Mouse (Mus musculus) MEL (cell line): ENCODE data around the gene Erh. TPM values are rescaled to one million over a fixed set of nuclear protein-coding genes. Genes with fewer than 3 reads are reported as not detected.

Source experiments
- DNase-seq: peaks from one replicate; pipeline ENCODE4 v3.0.0; 2011; ENCODE audit warnings: low read depth, low spot score
- H3K27ac ChIP-seq: 2 replicates; pipeline ENCODE4 v1.5.1; 2012; ENCODE audit warnings: low read depth, mild to moderate bottlenecking, control low read depth, low read length, moderate library complexity; ENCODE audit not compliant: control insufficient read depth
- H3K27me3 ChIP-seq, 2 experiments: fragments of 150-350 bp in 1 of 2; sonication (generic) in 1 of 2; 2 replicates each; pipeline ENCODE4 v1.6.1; 2012; ENCODE audit warnings: low read length in 2 of 2, mild to moderate bottlenecking in 2 of 2, improper control_type of control experiment in 1 of 2, moderate library complexity in 1 of 2; ENCODE audit not compliant: insufficient read depth in 2 of 2, control insufficient read depth in 1 of 2
- H3K36me3 ChIP-seq, 2 experiments: 2 replicates each; pipeline ENCODE4 v1.6.1; 2012 to 2014; ENCODE audit warnings: low read length in 2 of 2, improper control_type of control experiment in 1 of 2, inconsistent platforms in 1 of 2, mild to moderate bottlenecking in 1 of 2; ENCODE audit not compliant: insufficient read depth in 2 of 2, control insufficient read depth in 1 of 2
- H3K4me1 ChIP-seq, 2 experiments: fragments of 150-350 bp in 1 of 2; sonication (generic) in 1 of 2; 2 replicates each; pipeline ENCODE4 v1.6.1; 2012; ENCODE audit warnings: low read length in 2 of 2, improper control_type of control experiment in 1 of 2, mild to moderate bottlenecking in 1 of 2; ENCODE audit not compliant: insufficient read depth in 2 of 2, control insufficient read depth in 1 of 2
- H3K4me3 ChIP-seq, 2 experiments: fragments of 150-350 bp in 1 of 2; sonication (generic) in 1 of 2; 2 replicates each; pipeline ENCODE4 v1.5.1; 2012; ENCODE audit warnings: low read depth in 2 of 2, low read length in 2 of 2, mild to moderate bottlenecking in 2 of 2, moderate library complexity in 2 of 2, control low read depth in 1 of 2, improper control_type of control experiment in 1 of 2; ENCODE audit not compliant: control insufficient read depth in 1 of 2, insufficient read depth in 1 of 2
- H3K79me2 ChIP-seq: 2 replicates; pipeline ENCODE4 v1.6.1; 2012; ENCODE audit warnings: mild to moderate bottlenecking, low read length, moderate library complexity; ENCODE audit not compliant: control insufficient read depth, poor library complexity, insufficient read depth
- H3K9ac ChIP-seq: 2 replicates; pipeline ENCODE4 v1.6.1; 2012; ENCODE audit warnings: low read depth, mild to moderate bottlenecking, control low read depth, low read length, moderate library complexity; ENCODE audit not compliant: control insufficient read depth, poor library complexity, severe bottlenecking
- H3K9me3 ChIP-seq: fragments of 150-350 bp; sonication (generic); replicated peaks from 2 replicates; pipeline ENCODE4 v1.6.1; 2012; ENCODE audit warnings: mild to moderate bottlenecking, low read length, improper control_type of control experiment, moderate library complexity; ENCODE audit not compliant: insufficient read depth
- CHD1 ChIP-seq: IDR thresholded peaks from 2 replicates; pipeline ENCODE4 v1.6.1; 2012; ENCODE audit warnings: low read depth, mild to moderate bottlenecking, inconsistent platforms, low read length, improper control_type of control experiment
- CHD2 ChIP-seq: IDR thresholded peaks from 2 replicates; pipeline ENCODE4 v1.6.1; 2011; ENCODE audit warnings: low read length, improper control_type of control experiment
- E2F4 ChIP-seq: IDR thresholded peaks from 2 replicates; pipeline ENCODE4 v1.6.1; 2011; ENCODE audit warnings: low read depth, low read length, improper control_type of control experiment, borderline replicate concordance
- ELF1 ChIP-seq: IDR thresholded peaks from 2 replicates; pipeline ENCODE4 v1.6.1; 2014; ENCODE audit warnings: low read depth, mild to moderate bottlenecking, inconsistent platforms, low read length, improper control_type of control experiment, moderate library complexity
- EP300 ChIP-seq, 2 experiments: IDR thresholded peaks; 2 replicates each; pipeline ENCODE4 v1.6.1; 2011; ENCODE audit warnings: improper control_type of control experiment in 2 of 2, low read length in 2 of 2, low read depth in 1 of 2, mild to moderate bottlenecking in 1 of 2
- ETS1 ChIP-seq: IDR thresholded peaks from 2 replicates; pipeline ENCODE4 v1.6.1; 2012; ENCODE audit warnings: low read depth, mild to moderate bottlenecking, inconsistent platforms, low read length, improper control_type of control experiment, moderate library complexity
- GATA1 ChIP-seq: IDR thresholded peaks from 2 replicates; pipeline ENCODE4 v1.6.1; 2011; ENCODE audit warnings: low read depth, low read length, improper control_type of control experiment
- HCFC1 ChIP-seq: IDR thresholded peaks from 2 replicates; pipeline ENCODE4 v1.6.1; 2012; ENCODE audit warnings: low read depth, mild to moderate bottlenecking, inconsistent platforms, low read length, improper control_type of control experiment, moderate library complexity
- JUND ChIP-seq: IDR thresholded peaks from 2 replicates; pipeline ENCODE4 v1.6.1; 2011; ENCODE audit warnings: low read depth, mild to moderate bottlenecking, improper control_type of control experiment, low read length
- MAX ChIP-seq: IDR thresholded peaks from 2 replicates; pipeline ENCODE4 v1.6.1; 2011; ENCODE audit warnings: low read length, improper control_type of control experiment
- MAZ ChIP-seq: IDR thresholded peaks from 2 replicates; pipeline ENCODE4 v1.6.1; 2012; ENCODE audit warnings: low read depth, mild to moderate bottlenecking, inconsistent platforms, low read length, improper control_type of control experiment
- MEF2A ChIP-seq: IDR thresholded peaks from 2 replicates; pipeline ENCODE4 v1.6.1; 2014; ENCODE audit warnings: low read depth, mild to moderate bottlenecking, inconsistent platforms, low read length, improper control_type of control experiment; ENCODE audit not compliant: poor library complexity, insufficient replicate concordance, severe bottlenecking; ENCODE audit errors: extremely low read depth
- MYC ChIP-seq: IDR thresholded peaks from 2 replicates; pipeline ENCODE4 v1.6.1; 2011; ENCODE audit warnings: low read depth, mild to moderate bottlenecking, low read length, improper control_type of control experiment, moderate library complexity
- NRF1 ChIP-seq: IDR thresholded peaks from 2 replicates; pipeline ENCODE4 v1.6.1; 2014; ENCODE audit warnings: low read depth, mild to moderate bottlenecking, inconsistent platforms, low read length, improper control_type of control experiment, moderate library complexity; ENCODE audit not compliant: poor library complexity, insufficient read depth, severe bottlenecking
- POLR2A ChIP-seq, 2 experiments: IDR thresholded peaks; 2 replicates each; pipeline ENCODE4 v1.6.1; 2011 to 2012; ENCODE audit warnings: low read length in 2 of 2, mild to moderate bottlenecking in 2 of 2, control low read depth in 1 of 2, improper control_type of control experiment in 1 of 2, low read depth in 1 of 2, moderate library complexity in 1 of 2; ENCODE audit not compliant: control insufficient read depth in 1 of 2, insufficient read depth in 1 of 2, poor library complexity in 1 of 2
- POLR2AphosphoS2 ChIP-seq: IDR thresholded peaks from 2 replicates; pipeline ENCODE4 v1.6.1; 2011; ENCODE audit warnings: low read length, improper control_type of control experiment
- POLR2AphosphoS5 ChIP-seq: IDR thresholded peaks from 2 replicates; pipeline ENCODE4 v1.6.1; 2012; ENCODE audit warnings: low read depth, borderline replicate concordance, mild to moderate bottlenecking, inconsistent platforms, low read length, moderate library complexity, mixed read lengths
- RAD21 ChIP-seq: IDR thresholded peaks from 2 replicates; pipeline ENCODE4 v1.6.1; 2011; ENCODE audit warnings: mild to moderate bottlenecking, low read depth, low read length, improper control_type of control experiment
- RCOR1 ChIP-seq: IDR thresholded peaks from 2 replicates; pipeline ENCODE4 v1.6.1; 2012; ENCODE audit warnings: low read depth, mild to moderate bottlenecking, inconsistent platforms, low read length, improper control_type of control experiment
- SMC3 ChIP-seq: IDR thresholded peaks from 2 replicates; pipeline ENCODE4 v1.6.1; 2011; ENCODE audit warnings: low read depth, low read length, improper control_type of control experiment
- TBP ChIP-seq: IDR thresholded peaks from 2 replicates; pipeline ENCODE4 v1.8.0; 2011; ENCODE audit warnings: low read depth, low read length, improper control_type of control experiment
- TCF12 ChIP-seq: IDR thresholded peaks from 2 replicates; pipeline ENCODE4 v1.6.1; 2014; ENCODE audit warnings: low read depth, mild to moderate bottlenecking, inconsistent platforms, low read length, improper control_type of control experiment, moderate library complexity
- UBTF ChIP-seq: IDR thresholded peaks from 2 replicates; pipeline ENCODE4 v1.6.1; 2012; ENCODE audit warnings: low read depth, mild to moderate bottlenecking, inconsistent platforms, low read length, improper control_type of control experiment, moderate library complexity, borderline replicate concordance; ENCODE audit not compliant: insufficient read depth
- USF1 ChIP-seq: IDR thresholded peaks from 2 replicates; pipeline ENCODE4 v1.6.1; 2014; ENCODE audit warnings: low read depth, mild to moderate bottlenecking, inconsistent platforms, low read length, improper control_type of control experiment, moderate library complexity
- ZMIZ1 ChIP-seq: IDR thresholded peaks from 2 replicates; pipeline ENCODE4 v1.6.1; 2012; ENCODE audit warnings: low read depth, mild to moderate bottlenecking, inconsistent platforms, low read length, improper control_type of control experiment, moderate library complexity
- polyA plus RNA-seq, 2 experiments: library from polyadenylated mRNA; stranded (reverse) in 1 of 2; unstranded in 1 of 2; fragments of >175 nt in 1 of 2; fragments of >200 nt in 1 of 2; gene quantifications; 2 replicates each; pipeline versions ENCODE4 v1.2.1 to v1.2.4; 2012; ENCODE audit warnings: low replicate concordance in 2 of 2, low read depth in 1 of 2; ENCODE audit not compliant: insufficient read length in 2 of 2, insufficient read depth in 1 of 2, missing spikeins in 1 of 2
- total RNA-seq: library from RNA; depleted of rRNA; stranded (reverse); fragments of 300-350 nt; gene quantifications from 2 replicates; pipeline ENCODE4 v1.2.3, GENCODE M21; 2012

Erh gene
- total and polyA plus RNA-seq, 3 experiments: 299 to 343 TPM; not detected in 1

DNA sequence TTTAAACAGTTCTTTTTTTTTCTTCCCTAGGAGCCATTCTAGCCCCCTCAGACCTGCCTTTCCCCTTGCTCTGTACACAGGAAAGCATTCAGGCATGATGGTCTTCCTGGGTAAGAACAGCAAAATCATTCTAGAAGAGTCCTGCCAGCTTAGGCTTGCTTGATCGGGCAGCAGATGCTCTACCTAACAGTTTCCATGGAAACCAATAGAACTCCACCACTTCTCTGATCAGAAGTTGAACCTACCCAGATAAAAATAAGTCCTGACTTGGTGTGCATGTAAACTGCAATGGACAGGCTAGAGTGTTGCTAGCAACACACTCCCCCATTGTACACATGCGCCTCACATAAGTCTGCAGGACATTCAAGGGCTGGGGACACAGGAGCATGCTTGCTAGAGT, 39.9 kb downstream of the Erh start:
- no peak for DNase-seq
- no peaks in the 10 kb centered on the region for H3K79me2 ChIP-seq
- no peaks in the 10 kb centered on the region for H3K9me3 ChIP-seq
- peaks cover 8 to 25% of the 10 kb centered on the region in 2 experiments for H3K4me1 ChIP-seq
- no peak overlapping the region for H3K9ac ChIP-seq
- TF ChIP-seq ZMIZ1 (no peak), MEF2A (no peak), POLR2A (IDR thresholded peaks at IDR 0.05; ENCODE audit: control insufficient read depth in 1 of 2, insufficient read depth in 1 of 2, low read depth in 1 of 2, low read length in 2 of 2, poor library complexity in 1 of 2) (no peak), HCFC1 (no peak), CHD1 (no peak), NRF1 (no peak), SMC3 (no peak), TBP (no peak), RCOR1 (no peak), EP300 (IDR thresholded peaks at IDR 0.05; ENCODE audit: low read depth in 1 of 2, low read length in 2 of 2) (no peak), ETS1 (no peak), RAD21 (no peak), POLR2AphosphoS5 (no peak), UBTF (no peak), MYC (no peak)
- no peaks in the 10 kb centered on the region for H3K27me3 ChIP-seq
- H3K27ac ChIP-seq: no peak overlapping the region
- no peak overlapping the region for H3K4me3 ChIP-seq
- H3K36me3 ChIP-seq: peaks cover 0 to 12% of the 10 kb centered on the region in 2 experiments; a peak in 2 of 4 replicates

DNA sequence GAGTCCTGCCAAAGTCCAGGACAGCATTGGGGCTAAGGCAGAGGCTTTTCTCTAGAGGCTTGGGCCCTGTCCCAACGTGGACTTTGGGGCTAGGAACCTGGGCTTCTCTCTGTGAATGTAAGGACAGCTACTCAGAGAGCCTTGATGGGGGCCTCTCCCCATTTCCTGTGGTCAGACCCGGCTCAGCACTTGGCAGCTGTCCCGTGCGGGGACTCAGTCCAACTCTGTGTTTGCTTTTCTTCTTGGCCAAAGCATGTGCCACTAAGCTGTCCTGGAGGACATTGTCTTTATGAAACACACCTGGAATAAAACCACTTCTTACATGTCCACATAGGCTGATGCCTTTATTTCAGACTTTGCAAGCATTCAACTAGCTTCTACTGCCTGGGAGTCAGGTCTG, 40.6 kb downstream of the Erh start:
- DNase-seq: no peak
- Histone ChIP-seq H3K36me3 (peaks cover 0 to 12% of the 10 kb centered on the region in 2 experiments; a peak in 2 of 4 replicates), H3K27ac (no peak overlapping the region), H3K79me2 (no peaks in the 10 kb centered on the region), H3K27me3 (no peaks in the 10 kb centered on the region), H3K9ac (no peak overlapping the region), H3K4me1 (peaks cover 8 to 25% of the 10 kb centered on the region in 2 experiments), H3K4me3 (no peak overlapping the region), H3K9me3 (no peaks in the 10 kb centered on the region)
- TF ChIP-seq CHD2 (no peak), POLR2AphosphoS2 (no peak), ELF1 (no peak), TBP (no peak), MEF2A (no peak), MAZ (no peak), MAX (no peak), JUND (no peak), TCF12 (no peak), E2F4 (no peak), USF1 (no peak), GATA1 (no peak), RCOR1 (no peak)
